Mouse (Mus musculus): ENCODE data around the gene Spred2.
"Not testable (repeated sequence)": the region's sequence is repeated elsewhere in the genome, so short reads cannot be mapped to it uniquely, and the experiment has no call there.

Gene Spred2

DNA sequence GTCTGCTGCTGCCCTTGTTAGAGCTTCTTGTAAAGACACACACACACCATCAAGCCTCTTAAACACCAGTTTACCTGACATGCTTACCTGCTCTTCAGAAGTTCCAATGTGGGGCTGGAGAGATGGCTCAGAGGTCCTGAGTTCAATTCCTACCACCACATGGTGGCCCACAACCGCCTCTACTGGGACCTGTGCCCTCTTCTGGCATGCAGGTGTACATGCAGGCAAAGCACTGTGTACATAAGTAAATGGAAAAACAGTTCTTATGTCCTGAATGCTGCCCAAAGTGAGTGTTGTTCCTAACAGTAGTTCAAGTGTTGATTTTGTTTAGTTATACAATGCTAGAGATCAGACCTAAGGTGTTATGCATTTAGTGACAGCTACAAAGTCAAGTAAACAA lies 132.0 kb downstream of the Spred2 start:
- no peak for DNase-seq (ENCODE audit: low spot score in 2 of 2)

DNA sequence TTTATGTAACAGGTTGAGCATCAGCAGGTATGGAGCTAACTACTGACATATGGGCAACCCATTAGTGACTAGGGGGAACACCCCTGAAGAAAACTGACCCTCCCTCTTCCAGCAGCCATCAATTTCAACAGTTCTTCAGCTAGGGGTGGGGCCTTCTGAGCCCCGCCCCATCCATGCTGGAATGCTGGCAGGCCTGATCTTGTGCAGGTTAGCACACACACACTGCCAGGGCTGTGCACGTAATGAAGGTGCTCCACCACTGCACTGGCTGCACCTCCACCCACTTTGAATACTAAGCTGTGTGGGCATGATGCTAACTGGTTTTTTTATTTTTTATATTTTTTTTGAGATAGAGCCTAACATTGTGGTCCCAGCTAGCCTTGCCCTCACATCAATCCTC lies 133.3 kb downstream of the Spred2 start:
- no peak for DNase-seq (ENCODE audit: low spot score in 2 of 2)

DNA sequence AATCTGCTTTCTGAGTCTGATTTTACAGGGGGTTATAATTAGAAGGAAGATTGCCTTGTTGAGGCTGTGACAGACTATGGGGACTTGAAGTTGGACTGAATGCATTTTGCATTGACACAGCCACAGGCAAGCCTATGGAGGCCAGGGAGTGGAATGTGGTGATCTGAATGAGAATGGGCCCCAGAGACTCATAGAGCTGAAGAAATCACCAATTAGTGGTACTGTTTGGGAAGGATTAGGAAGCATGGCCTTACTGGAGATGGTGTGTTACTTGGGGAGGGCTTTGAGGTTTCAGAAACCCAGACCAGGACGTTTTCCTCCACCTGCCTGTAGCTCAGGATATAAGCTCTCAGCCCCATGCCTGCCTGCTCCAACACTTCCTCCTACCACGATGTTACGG lies 135.6 kb downstream of the Spred2 start:
- no peak for DNase-seq (ENCODE audit: low spot score in 2 of 2)

DNA sequence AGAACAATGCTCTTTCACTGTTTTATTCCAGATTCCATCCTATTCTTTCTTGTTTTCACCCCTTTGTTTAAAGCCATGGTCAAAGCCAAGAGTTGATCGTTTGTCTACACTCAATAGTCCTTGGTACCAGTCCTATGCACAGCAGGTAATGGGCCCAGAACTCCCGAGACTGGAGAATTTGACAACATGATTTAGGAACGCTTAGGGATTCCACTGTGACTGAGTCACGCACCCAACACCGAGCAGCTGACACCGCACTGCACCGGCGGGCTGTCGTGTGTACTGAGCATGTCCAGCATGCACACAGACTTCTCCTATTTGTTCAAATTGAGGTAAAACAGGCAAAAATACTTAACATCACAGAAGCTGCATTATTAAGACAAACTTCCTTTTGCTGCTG lies 138.6 kb downstream of the Spred2 start:
- not testable (repeated sequence) for DNase-seq (ENCODE audit: low spot score in 2 of 2)

DNA sequence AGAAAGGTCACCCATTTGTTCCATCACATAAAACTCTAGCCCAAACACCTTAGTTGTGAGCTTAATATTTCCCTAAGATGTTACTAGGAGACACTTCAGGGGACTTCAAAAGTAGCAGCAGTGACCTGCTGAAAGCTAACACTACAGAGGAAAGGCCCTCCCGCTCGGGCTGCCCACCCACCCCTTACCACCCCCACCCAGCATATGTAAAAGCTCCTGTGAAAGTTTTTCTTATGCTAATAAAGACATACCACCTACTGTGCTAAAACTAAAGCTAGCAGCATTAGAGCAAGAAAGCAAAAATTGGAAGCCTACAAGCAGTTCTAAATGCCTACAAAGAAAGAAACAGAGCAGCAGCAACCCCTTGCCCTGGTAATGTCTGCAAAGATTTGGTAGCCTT lies 139.9 kb downstream of the Spred2 start:
- not testable (repeated sequence) for DNase-seq (ENCODE audit: low spot score in 2 of 2)

DNA sequence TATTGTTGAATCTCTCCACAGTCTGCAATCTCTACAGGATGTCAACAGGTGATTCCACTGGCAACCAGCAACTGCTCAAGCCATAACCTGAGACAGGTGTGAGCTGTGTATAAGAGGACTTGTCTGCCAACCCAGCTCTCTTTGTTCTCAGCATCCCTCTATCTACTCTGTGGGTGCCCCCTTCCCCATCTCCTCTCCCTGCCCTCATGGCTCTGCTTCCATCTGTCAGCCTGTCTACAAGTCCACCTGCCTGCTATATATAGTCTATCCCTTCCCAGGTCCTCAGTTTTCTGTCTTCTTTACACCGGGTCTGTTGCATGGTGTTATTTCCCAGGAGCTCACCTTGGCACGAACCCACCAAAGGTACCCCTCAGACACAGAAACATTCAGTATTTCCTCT lies 140.8 kb downstream of the Spred2 start:
- DNase-seq (ENCODE audit: low spot score in 2 of 2): no peak

DNA sequence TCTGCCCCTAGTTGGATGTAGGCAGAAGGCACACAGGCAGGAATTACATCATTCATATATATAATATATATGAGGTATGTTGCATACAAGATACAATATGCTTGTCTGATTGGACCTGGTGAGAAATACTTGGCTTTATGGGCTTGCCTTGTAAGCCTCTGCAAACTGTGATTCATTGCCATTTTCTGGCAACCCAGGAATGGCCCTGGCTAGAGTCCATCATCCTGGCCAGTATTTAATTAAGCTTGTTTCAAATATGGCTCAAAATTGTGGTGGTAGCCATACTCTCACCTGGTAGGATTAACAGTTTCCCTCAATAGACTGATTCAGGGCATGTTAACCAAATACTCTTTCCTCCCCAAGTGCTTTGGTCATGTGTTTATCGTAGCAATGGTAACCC lies 141.9 kb downstream of the Spred2 start:
- DNase-seq (ENCODE audit: low spot score in 2 of 2): no peak

DNA sequence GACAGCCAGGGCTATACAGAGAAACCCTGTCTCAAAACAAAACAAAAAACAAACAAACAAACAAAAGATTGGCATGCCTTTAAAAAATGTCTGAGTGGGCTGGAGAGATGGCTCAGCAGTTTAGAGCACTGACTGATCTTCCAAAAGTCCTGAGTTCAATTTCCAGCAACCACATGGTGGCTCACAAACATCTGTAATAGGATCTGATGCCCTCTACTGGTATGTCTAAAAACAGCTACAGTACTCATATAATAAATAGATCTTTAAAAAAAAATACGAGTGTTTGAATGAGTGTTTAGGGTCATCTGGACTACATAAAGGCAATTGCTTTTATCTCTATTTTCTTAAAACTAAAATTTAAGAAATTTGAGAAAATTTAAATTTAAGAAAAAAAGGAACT lies 143.3 kb downstream of the Spred2 start:
- no peak for DNase-seq (ENCODE audit: low spot score in 2 of 2)

DNA sequence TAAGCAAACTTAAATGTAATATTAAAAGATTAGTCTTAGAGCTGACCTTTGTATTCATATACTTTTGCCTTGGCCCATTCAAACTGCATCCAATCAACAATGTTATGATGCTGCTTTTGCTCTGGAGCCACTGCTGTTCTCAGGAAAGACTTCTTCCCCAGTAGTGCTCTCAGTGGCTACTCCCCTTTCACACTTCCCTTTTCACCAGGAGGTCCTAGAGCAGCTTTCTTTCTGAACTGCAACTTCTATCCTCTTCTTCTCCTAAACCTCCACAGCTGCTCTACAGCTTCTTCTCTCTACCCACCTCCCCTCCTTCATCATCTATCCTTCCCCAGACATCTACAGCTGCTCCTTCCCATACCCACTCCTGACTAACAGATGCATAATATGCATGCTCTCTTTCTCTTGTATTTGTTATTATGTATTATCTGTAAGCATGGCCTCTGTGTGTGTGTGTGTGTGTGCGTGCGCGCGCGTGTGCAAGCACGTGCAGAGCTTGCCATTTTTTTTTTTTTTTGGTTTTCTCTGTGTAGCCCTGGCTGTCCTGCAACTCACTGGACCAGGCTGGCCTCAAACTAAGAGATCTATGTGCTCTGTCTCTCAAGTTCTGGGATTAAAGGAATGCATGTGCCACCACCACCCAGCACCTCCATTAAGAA lies 144.3 kb downstream of the Spred2 start:
- DNase-seq (ENCODE audit: low spot score in 2 of 2): no peak

DNA sequence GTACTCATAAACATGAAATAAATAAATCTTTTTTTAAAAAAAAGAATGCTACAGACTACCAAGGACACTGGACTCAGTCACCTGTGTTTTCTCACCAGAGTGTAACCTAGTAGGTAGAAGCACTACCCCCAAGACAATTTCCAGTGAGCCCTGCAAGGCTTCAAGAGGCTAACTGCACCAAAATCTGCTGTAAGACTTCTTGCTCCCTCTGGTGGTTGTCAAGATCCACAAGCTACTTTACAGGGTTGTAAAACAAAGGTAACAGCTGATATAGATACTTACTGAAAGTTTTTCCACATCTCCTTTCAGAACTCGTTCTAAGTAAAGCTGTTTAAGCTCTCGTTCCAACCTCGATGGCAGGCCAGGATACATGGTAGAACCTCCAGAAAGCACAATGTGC lies 148.0 kb downstream of the Spred2 start:
- no peak for DNase-seq (ENCODE audit: low spot score in 2 of 2)

DNA sequence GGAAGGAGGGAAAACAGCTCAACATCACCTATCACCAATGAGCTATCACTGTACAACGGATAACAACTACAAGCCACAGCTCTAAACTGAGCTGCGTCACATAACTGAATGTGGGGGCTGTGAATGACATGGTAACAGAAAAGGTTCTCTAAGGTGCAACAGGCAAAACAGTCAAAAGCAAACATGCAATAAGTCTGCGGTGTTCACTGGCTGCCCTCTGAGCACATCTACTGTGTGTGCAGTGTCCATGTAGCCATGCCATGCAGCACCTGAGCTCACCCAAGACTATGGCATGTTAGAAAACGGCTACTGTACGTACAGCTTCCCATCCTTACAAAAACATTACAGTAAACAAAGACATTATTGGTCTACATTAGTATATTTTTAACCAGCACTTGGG lies 148.7 kb downstream of the Spred2 start:
- DNase-seq (ENCODE audit: low spot score in 2 of 2): no peak

All from urinary bladder, adult 18-20 months (tissue).